Mouse (Mus musculus) bone marrow, adult 2 months (tissue): Measurements from ENCODE around the gene Ube2q2.

ENCODE experiments used
- CTCF ChIP-seq: fragments of 200-500 bp; IDR thresholded peaks from 2 replicates; pipeline ENCODE4 v1.5.1; 2011; ENCODE audit warnings: low read length, control low read depth; ENCODE audit not compliant: control insufficient read depth, insufficient read depth
- POLR2A ChIP-seq: fragments of 200-500 bp; IDR thresholded peaks from 2 replicates; pipeline ENCODE4 v1.6.1; 2011; ENCODE audit warnings: low read depth, mild to moderate bottlenecking, control low read depth, low read length, borderline replicate concordance; ENCODE audit not compliant: control insufficient read depth

GRCm38 (mm10) chr9:55172195-55172685 lies 23.6 kb downstream of the Ube2q2 start:
- TF ChIP-seq CTCF = no peak
- no peak for TF ChIP-seq POLR2A
